Mouse (Mus musculus) stomach, embryonic 15.5 days (tissue): ENCODE results near the gene Pms1. TPM values are rescaled to one million over a fixed set of nuclear protein-coding genes. Genes with fewer than 3 reads are reported as not detected.
"Not testable (repeated sequence)": the region's sequence is repeated elsewhere in the genome, so short reads cannot be mapped to it uniquely, and the experiment has no call there.

Experiments
- ATAC-seq: fragments of 200-750 bp; cut with Nextera tagmentation; 2 replicates; pipeline ENCODE4 v1.8.0; 2017; ENCODE audit warnings: low read depth, moderate number of reproducible peaks, moderate TSS enrichment; ENCODE audit not compliant: insufficient read depth, low FRiP score
- H3K27ac ChIP-seq: fragments of 300-500 bp; sonication (generic); 2 replicates; pipeline ENCODE4 v1.5.1; 2015; ENCODE audit warnings: mild to moderate bottlenecking, inconsistent platforms
- H3K27me3 ChIP-seq: fragments of 300-500 bp; sonication (generic); replicated peaks from 2 replicates; pipeline ENCODE4 v1.6.1; 2015; ENCODE audit warnings: inconsistent platforms
- H3K36me3 ChIP-seq: fragments of 300-500 bp; sonication (generic); 2 replicates; pipeline ENCODE4 v1.6.1; 2015; ENCODE audit warnings: inconsistent platforms
- H3K4me1 ChIP-seq: fragments of 300-500 bp; sonication (generic); 2 replicates; pipeline ENCODE4 v1.6.1; 2015; ENCODE audit warnings: inconsistent platforms
- H3K4me2 ChIP-seq: fragments of 300-500 bp; sonication (generic); 2 replicates; pipeline ENCODE4 v1.6.1; 2015; ENCODE audit warnings: mild to moderate bottlenecking, inconsistent platforms
- H3K4me3 ChIP-seq: fragments of 300-500 bp; sonication (generic); replicated peaks from 2 replicates; pipeline ENCODE4 v1.5.1; 2015; ENCODE audit warnings: inconsistent platforms
- H3K9ac ChIP-seq: fragments of 300-500 bp; sonication (generic); 2 replicates; pipeline ENCODE4 v1.6.1; 2015; ENCODE audit warnings: inconsistent platforms
- H3K9me3 ChIP-seq: fragments of 300-500 bp; sonication (generic); 2 replicates; pipeline ENCODE4 v1.6.1; 2016; ENCODE audit warnings: inconsistent platforms
- WGBS: fragments of 180-500 bp; shearing (Covaris S2); methylation state at CpG from one replicate; pipeline ENCODE4 v1.1.7; 2015; 5-methylcytosine and 5-hydroxymethylcytosine counted together
- polyA plus RNA-seq: library from polyadenylated mRNA; unstranded; fragments of >200 nt; fragmentation: Nextera tagmentation; extraction: Ambion mirVana; gene quantifications from 2 replicates; pipeline ENCODE4 v1.2.1, GENCODE M21; 2015

The Pms1 gene
- 13.3 and 15.8 TPM in 2 replicates for polyA plus RNA-seq

- WGBS: under 1% methylated on average over 66 of the region's 66 CpGs
- Histone ChIP-seq H3K9ac (peak within 1 kb of the TSS; percentile 78), H3K4me1 (no peaks in the 10 kb centered on the region), H3K36me3 (no peaks in the 10 kb centered on the region), H3K4me3 (peak within 1 kb of the TSS; percentile 90), H3K27ac (peak within 1 kb of the TSS; percentile 88), H3K27me3 (no peaks in the 10 kb centered on the region), H3K4me2 (peak within 1 kb of the TSS; percentile 61), H3K9me3 (no peaks in the 10 kb centered on the region)
- ATAC-seq: peak; percentile 98
Measured at GRCm38 (mm10) chr1:53296581-53297383, at the start of gene Pms1, which contains the start of the genes Ormdl1 and Gm28778. Pms1 (minus strand) TSS chr1:53297018. Ormdl1 (plus strand) TSS chr1:53297095. Gm28778 (plus strand) TSS chr1:53297111.

DNA sequence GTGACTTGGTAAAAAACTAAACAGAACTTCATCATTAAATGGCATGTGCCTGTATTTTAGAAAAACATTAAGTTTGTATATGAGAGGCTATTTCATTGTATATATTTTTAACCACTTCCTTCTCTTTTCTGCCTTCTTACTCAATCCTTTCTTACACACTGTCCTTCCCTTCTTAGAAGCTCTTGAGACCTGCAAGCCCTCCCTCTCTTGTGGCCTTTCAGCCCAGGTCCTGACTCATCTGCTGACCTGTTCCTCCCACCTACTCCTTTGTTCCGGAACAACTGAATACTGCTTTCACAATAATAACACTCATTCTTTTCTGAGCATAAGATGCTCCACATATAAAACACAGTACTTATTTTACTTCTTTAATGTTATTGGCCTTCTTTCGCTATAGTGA, 44.3 kb upstream of the Pms1 start:
- ATAC-seq: no peak
- Histone ChIP-seq H3K27ac (no peak overlapping the region), H3K9me3 (no peaks in the 10 kb centered on the region), H3K4me1 (no peaks in the 10 kb centered on the region), H3K9ac (no peak overlapping the region), H3K4me2 (no peak overlapping the region), H3K4me3 (no peak overlapping the region), H3K36me3 (peaks cover 17% of the 10 kb centered on the region), H3K27me3 (no peaks in the 10 kb centered on the region)
- WGBS: 95% methylated on average over 2 of the region's 2 CpGs

DNA sequence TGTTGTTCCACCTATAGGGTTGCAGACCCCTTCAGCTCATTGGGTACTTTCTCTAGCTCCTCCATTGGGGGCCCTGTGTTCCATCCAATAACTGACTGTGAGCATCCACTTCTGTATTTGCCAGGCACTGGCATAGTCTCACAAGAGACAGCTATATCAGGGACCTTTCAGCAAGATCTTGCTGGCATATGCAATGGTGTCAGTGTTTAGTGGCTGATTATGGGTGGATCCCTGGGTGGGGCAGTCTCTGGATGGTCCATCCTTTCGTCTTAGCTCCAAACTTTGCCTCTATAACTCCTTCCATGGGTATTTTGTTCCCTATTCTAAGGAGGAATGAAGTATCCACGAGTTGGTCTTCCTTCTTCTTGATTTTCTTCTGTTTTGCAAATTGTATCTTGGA, 40.6 kb upstream of the Pms1 start:
- not testable (repeated sequence) for H3K4me1 ChIP-seq, ATAC-seq, H3K4me2 ChIP-seq, H3K9ac ChIP-seq, H3K9me3 ChIP-seq, H3K36me3 ChIP-seq, H3K4me3 ChIP-seq, H3K27me3 ChIP-seq, H3K27ac ChIP-seq
- WGBS: 72% methylated on average over 2 of the region's 2 CpGs

DNA sequence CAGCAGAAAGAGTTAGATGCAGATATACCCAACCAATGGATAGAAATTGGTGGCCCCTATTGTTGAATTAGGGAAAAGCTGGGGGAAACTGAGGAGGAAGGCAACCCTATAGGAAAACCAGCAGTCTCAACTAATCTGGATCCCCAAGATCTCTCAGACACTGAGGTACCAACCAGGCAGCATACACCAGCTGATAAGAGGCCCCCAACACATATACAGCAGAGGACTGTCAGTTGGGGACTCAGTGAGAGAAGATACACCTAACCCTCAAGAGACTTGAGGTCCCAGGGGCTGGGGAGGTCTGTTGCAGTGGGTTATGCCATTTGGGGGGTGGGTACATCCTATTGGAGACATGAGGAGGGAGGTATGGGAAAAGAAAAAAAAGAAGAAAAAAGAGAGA, 38.6 kb upstream of the Pms1 start:
- no peak overlapping the region for H3K9ac ChIP-seq
- H3K4me1 ChIP-seq: no peaks in the 10 kb centered on the region
- no peak overlapping the region for H3K4me2 ChIP-seq
- H3K27me3 ChIP-seq: no peaks in the 10 kb centered on the region
- H3K9me3 ChIP-seq: no peaks in the 10 kb centered on the region
- H3K27ac ChIP-seq: no peak overlapping the region
- ATAC-seq: no peak
- no peaks in the 10 kb centered on the region for H3K36me3 ChIP-seq
- H3K4me3 ChIP-seq: no peak overlapping the region

- not testable (repeated sequence) for H3K9me3 ChIP-seq, H3K4me2 ChIP-seq, H3K4me3 ChIP-seq, H3K27ac ChIP-seq, H3K9ac ChIP-seq, H3K4me1 ChIP-seq, ATAC-seq, H3K27me3 ChIP-seq, H3K36me3 ChIP-seq
- WGBS: 60% methylated on average over 5 of the region's 5 CpGs
Measured at GRCm38 (mm10) chr1:53333527-53333926, 36.7 kb upstream of the Pms1 start.

GRCm38 (mm10) chr1:53324827-53325494, 28.1 kb upstream of the Pms1 start:
- 91% methylated on average over 5 of the region's 5 CpGs for WGBS
- Histone ChIP-seq H3K27ac (no peak overlapping the region), H3K4me1 (no peaks in the 10 kb centered on the region), H3K4me3 (no peak overlapping the region), H3K9me3 (no peaks in the 10 kb centered on the region), H3K9ac (no peak overlapping the region), H3K4me2 (no peak overlapping the region), H3K36me3 (no peaks in the 10 kb centered on the region), H3K27me3 (no peaks in the 10 kb centered on the region)
- no peak for ATAC-seq

GRCm38 (mm10) chr1:53324277-53324676, 27.5 kb upstream of the Pms1 start:
- H3K4me3 ChIP-seq: no peak overlapping the region
- 88% methylated on average over 1 of the region's 1 CpGs for WGBS
- H3K36me3 ChIP-seq: no peaks in the 10 kb centered on the region
- H3K9ac ChIP-seq: no peak overlapping the region
- H3K27me3 ChIP-seq: no peaks in the 10 kb centered on the region
- no peak for ATAC-seq
- H3K27ac ChIP-seq: no peak overlapping the region
- H3K9me3 ChIP-seq: no peaks in the 10 kb centered on the region
- no peak overlapping the region for H3K4me2 ChIP-seq
- no peaks in the 10 kb centered on the region for H3K4me1 ChIP-seq

GRCm38 (mm10) chr1:53323254-53323653, 26.4 kb upstream of the Pms1 start:
- no peaks in the 10 kb centered on the region for H3K9me3 ChIP-seq
- 92% methylated on average over 5 of the region's 5 CpGs for WGBS
- H3K27ac ChIP-seq: no peak overlapping the region
- no peaks in the 10 kb centered on the region for H3K4me1 ChIP-seq
- H3K4me3 ChIP-seq: no peak overlapping the region
- no peaks in the 10 kb centered on the region for H3K27me3 ChIP-seq
- H3K9ac ChIP-seq: no peak overlapping the region
- H3K4me2 ChIP-seq: no peak overlapping the region
- ATAC-seq: no peak
- no peaks in the 10 kb centered on the region for H3K36me3 ChIP-seq

DNA sequence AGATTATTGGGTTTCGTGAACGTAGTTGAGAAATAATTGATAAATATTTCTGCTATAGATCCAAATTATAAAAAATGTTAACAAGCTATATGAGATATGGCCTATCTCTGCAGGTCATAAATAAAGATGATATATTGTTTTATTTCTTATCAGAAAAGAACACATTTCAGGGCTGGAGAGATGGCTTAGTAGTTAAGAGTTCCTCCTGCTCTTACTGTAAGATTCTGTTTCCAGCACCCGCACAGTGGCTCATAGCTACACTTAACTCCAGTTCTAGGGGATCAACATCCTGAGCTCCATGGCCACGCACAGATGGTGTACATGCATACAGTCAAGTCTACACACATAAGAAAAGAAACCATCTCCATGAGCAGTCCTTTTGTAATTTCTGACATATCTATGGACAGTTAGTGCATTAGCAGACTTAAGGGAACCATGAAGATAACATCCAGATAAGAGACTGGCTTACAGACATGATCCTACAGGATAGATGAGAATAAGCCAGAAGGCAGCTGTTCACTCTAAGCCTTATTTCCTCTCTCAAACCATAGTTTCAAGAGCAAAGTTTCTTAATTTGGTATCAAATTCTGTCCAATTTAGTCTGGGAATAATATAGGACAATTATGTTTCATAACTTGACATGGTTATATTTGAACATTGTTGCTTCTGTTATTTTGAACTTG, 25.0 kb upstream of the Pms1 start:
- Histone ChIP-seq H3K9me3 (no peaks in the 10 kb centered on the region), H3K4me1 (no peaks in the 10 kb centered on the region), H3K4me3 (no peak overlapping the region), H3K4me2 (no peak overlapping the region), H3K36me3 (no peaks in the 10 kb centered on the region; the same call in 1 of the 2 replicates), H3K27me3 (no peaks in the 10 kb centered on the region), H3K9ac (no peak overlapping the region), H3K27ac (no peak overlapping the region)
- no peak for ATAC-seq
- WGBS: 93% methylated on average over 4 of the region's 4 CpGs

GRCm38 (mm10) chr1:53312989-53313967, 16.5 kb upstream of the Pms1 start, which contains the start of gene Osgepl1:
Osgepl1 (plus strand) TSS chr1:53313624.
- 2% methylated on average over 27 of the region's 27 CpGs for WGBS
- Histone ChIP-seq H3K27ac (peak within 1 kb of the TSS; percentile 90), H3K4me2 (peak within 1 kb of the TSS; percentile 60), H3K4me3 (peak within 1 kb of the TSS; percentile 62), H3K27me3 (no peaks in the 10 kb centered on the region), H3K4me1 (no peaks in the 10 kb centered on the region; the same call in 1 of the 2 replicates), H3K9ac (peak within 1 kb of the TSS; percentile 52), H3K36me3 (no peaks in the 10 kb centered on the region; the same call in 1 of the 2 replicates), H3K9me3 (no peaks in the 10 kb centered on the region)
- ATAC-seq: peak; percentile 96

DNA sequence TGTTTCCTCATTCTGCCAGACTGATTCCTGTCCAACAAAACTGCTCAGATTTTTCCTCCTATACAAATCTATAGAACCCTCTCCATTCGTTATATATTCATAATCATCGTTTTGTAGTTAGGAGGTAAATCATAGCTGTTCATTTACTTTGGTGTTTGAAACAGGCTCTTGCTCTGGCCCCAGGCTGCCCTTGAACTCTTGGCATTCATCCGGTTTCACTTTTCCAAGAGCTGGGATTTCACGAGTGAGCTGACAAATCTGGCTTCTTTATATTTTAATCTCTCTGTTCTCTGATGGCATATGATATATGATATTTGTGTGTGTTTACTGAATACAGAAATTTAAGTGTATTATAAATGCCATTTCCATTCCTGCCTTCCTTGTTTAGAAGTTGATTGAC, 3.7 kb upstream of the Pms1 start:
- no peaks in the 10 kb centered on the region for H3K4me1 ChIP-seq
- no peak overlapping the region for H3K9ac ChIP-seq
- no peak overlapping the region for H3K4me3 ChIP-seq
- ATAC-seq: no peak
- no peaks in the 10 kb centered on the region for H3K9me3 ChIP-seq
- no peak overlapping the region for H3K27ac ChIP-seq
- no peaks in the 10 kb centered on the region for H3K27me3 ChIP-seq
- 82% methylated on average over 4 of the region's 4 CpGs for WGBS
- no peak overlapping the region for H3K4me2 ChIP-seq
- H3K36me3 ChIP-seq: no peaks in the 10 kb centered on the region
